In the genomic region with DNA sequence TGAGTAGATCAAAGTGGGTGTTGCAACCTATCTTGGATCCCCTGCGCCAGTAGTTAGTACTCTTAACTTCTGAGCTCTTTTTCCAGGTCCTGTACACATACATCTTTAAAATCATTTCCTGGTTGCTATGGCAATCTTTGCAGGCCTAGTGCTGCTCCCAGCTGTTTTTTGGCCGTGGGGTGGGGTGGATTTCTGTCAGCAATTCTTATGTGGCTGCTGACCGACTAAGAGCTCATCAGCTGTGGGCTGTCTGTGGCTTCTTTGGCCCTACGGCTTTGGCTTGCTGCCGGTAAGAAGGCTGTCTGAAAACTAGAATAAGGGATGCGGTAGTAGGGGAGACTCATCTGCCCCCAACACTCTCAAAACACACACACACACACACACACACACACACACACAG, we compare ENCODE assay signal across 8 mouse cellular contexts. TPM values are rescaled to one million over a fixed set of nuclear protein-coding genes. Genes with fewer than 3 reads are reported as not detected.
DNase-seq lines count a peak whose midpoint lies in the region; ATAC-seq lines count a peak whose summit lies in the region.

No protein-coding gene starts in this region.

- peak overlapping the region; percentile 33; the same call in 1 of the 2 replicates for H3K27ac ChIP-seq in lung, embryonic 16.5 days (ENCODE audit: low read length)
- peak overlapping the region; percentile 93 for H3K27ac ChIP-seq in embryonic facial prominence, embryonic 10.5 days (replicated peaks)
- peak overlapping the region; percentile 60 for H3K27ac ChIP-seq in liver, embryonic 16.5 days (ENCODE audit: low read length)
- peak overlapping the region; percentile 84 for H3K27ac ChIP-seq in stomach, embryonic 16.5 days (ENCODE audit: low read length)

- intact Hi-C loops in gastrocnemius, postnatal 36 days (cut with DNase I), result no loop called here

- H3K9me3 ChIP-seq in lung, embryonic 16.5 days (ENCODE audit: control insufficient read depth, low read length), result no peaks in the 10 kb centered on the region
- H3K9me3 ChIP-seq in embryonic facial prominence, embryonic 10.5 days, result no peaks in the 10 kb centered on the region
- H3K9me3 ChIP-seq in liver, embryonic 16.5 days (replicated peaks; ENCODE audit: control insufficient read depth, low read length), result no peaks in the 10 kb centered on the region
- no peaks in the 10 kb centered on the region for H3K9me3 ChIP-seq in stomach, embryonic 16.5 days (replicated peaks; ENCODE audit: control insufficient read depth, low read length)

- H3K27me3 ChIP-seq in lung, embryonic 16.5 days (ENCODE audit: control insufficient read depth, insufficient read depth, low read depth, low read length), result no peaks in the 10 kb centered on the region
- H3K27me3 ChIP-seq in embryonic facial prominence, embryonic 10.5 days (replicated peaks; ENCODE audit: low read depth, poor library complexity, severe bottlenecking), result no peaks in the 10 kb centered on the region
- H3K27me3 ChIP-seq in liver, embryonic 16.5 days (ENCODE audit: control insufficient read depth, insufficient read depth, low read depth, low read length), result no peaks in the 10 kb centered on the region
- no peaks in the 10 kb centered on the region for H3K27me3 ChIP-seq in stomach, embryonic 16.5 days (ENCODE audit: control insufficient read depth, insufficient read depth, low read length)

- no peak for ATAC-seq in lung, embryonic 16.5 days (ENCODE audit: low read depth)
- peak; percentile 5 to 18; a peak in 2 of 4 replicates for ATAC-seq in hematopoietic stem cell, adult 5-6 weeks (replicated peaks in 1 of 2; ENCODE audit: insufficient read depth in 1 of 2, low FRiP score in 2 of 2, low TSS enrichment in 1 of 2, low read depth in 1 of 2, poor library complexity in 2 of 2, severe bottlenecking in 2 of 2)
- no peak for ATAC-seq in liver, embryonic 16.5 days (ENCODE audit: low read depth)
- peak; percentile 14; the same call in 1 of the 2 replicates for ATAC-seq in stomach, embryonic 16.5 days (ENCODE audit: insufficient read depth, low FRiP score)

- H3K9ac ChIP-seq in lung, embryonic 16.5 days (ENCODE audit: low read length), result peak overlapping the region; percentile 77
- H3K9ac ChIP-seq in liver, embryonic 16.5 days (ENCODE audit: low read depth, low read length), result peak overlapping the region; percentile 80
- peak overlapping the region; percentile 91 for H3K9ac ChIP-seq in stomach, embryonic 16.5 days (ENCODE audit: low read length)

- 24% methylated on average over 6 of the region's 6 CpGs for WGBS in lung, embryonic 16.5 days
- 53% methylated on average over 6 of the region's 6 CpGs for WGBS in embryonic facial prominence, embryonic 10.5 days
- WGBS in liver, embryonic 16.5 days (ENCODE audit: insufficient replicate concordance), result 23% methylated on average over 6 of the region's 6 CpGs
- WGBS in stomach, embryonic 16.5 days, result 19% methylated on average over 6 of the region's 6 CpGs

- H3K4me2 ChIP-seq in lung, embryonic 16.5 days (ENCODE audit: low read depth, low read length), result peak overlapping the region; percentile 48
- peak overlapping the region; percentile 75 for H3K4me2 ChIP-seq in liver, embryonic 16.5 days (ENCODE audit: low read depth, low read length)
- peak overlapping the region; percentile 52 for H3K4me2 ChIP-seq in stomach, embryonic 16.5 days (ENCODE audit: low read depth, low read length)

- peaks cover 7% of the 10 kb centered on the region; the same call in 1 of the 2 replicates for H3K36me3 ChIP-seq in lung, embryonic 16.5 days (ENCODE audit: control insufficient read depth, insufficient read depth, low read length)
- peaks cover 22% of the 10 kb centered on the region for H3K36me3 ChIP-seq in embryonic facial prominence, embryonic 10.5 days (replicated peaks)
- peaks cover 7% of the 10 kb centered on the region for H3K36me3 ChIP-seq in liver, embryonic 16.5 days (ENCODE audit: control insufficient read depth, insufficient read depth)
- 0 out of 2 replicates have a peak, but pooled peaks cover 11% of the 10 kb centered on the region for H3K36me3 ChIP-seq in stomach, embryonic 16.5 days (ENCODE audit: control insufficient read depth, insufficient read depth, low read length)

- no peak for DNase-seq in lung, adult 18-20 months
- no peak for DNase-seq in embryonic facial prominence, embryonic 10.5 days (ENCODE audit: low spot score)
- no peak for DNase-seq in gastrocnemius, postnatal 36 days
- no peak for DNase-seq in frontal cortex, postnatal 14 days (ENCODE audit: low spot score in 2 of 2)

- peaks cover 13% of the 10 kb centered on the region for H3K4me1 ChIP-seq in lung, embryonic 16.5 days (replicated peaks; ENCODE audit: control insufficient read depth, insufficient read depth, low read length)
- H3K4me1 ChIP-seq in embryonic facial prominence, embryonic 10.5 days, result peaks cover 21% of the 10 kb centered on the region
- H3K4me1 ChIP-seq in liver, embryonic 16.5 days (ENCODE audit: control insufficient read depth, low read depth, low read length), result peaks cover 20% of the 10 kb centered on the region
- H3K4me1 ChIP-seq in stomach, embryonic 16.5 days (ENCODE audit: control insufficient read depth, insufficient read depth, low read length), result peaks cover 12% of the 10 kb centered on the region; the same call in 1 of the 2 replicates

- peak overlapping the region; percentile 63 for H3K4me3 ChIP-seq in lung, embryonic 16.5 days (ENCODE audit: low read length)
- H3K4me3 ChIP-seq in embryonic facial prominence, embryonic 10.5 days, result peak overlapping the region; percentile 94
- peak overlapping the region; percentile 93 for H3K4me3 ChIP-seq in liver, embryonic 16.5 days (ENCODE audit: low read depth, low read length)
- H3K4me3 ChIP-seq in stomach, embryonic 16.5 days (replicated peaks; ENCODE audit: low read length), result peak overlapping the region; percentile 85

RNA-seq across cellular contexts. Expression of a gene that starts 0.6 kb away (rescaled TPM):
- 38.6 and 41.2 TPM in 2 replicates for polyA plus RNA-seq in lung, embryonic 16.5 days (2015; fragmentation: Nextera tagmentation; extraction: Ambion mirVana)
- polyA plus RNA-seq in embryonic facial prominence, embryonic 10.5 days (2016; fragmentation: Nextera tagmentation; extraction: Ambion mirVana), result 32.6 and 34.0 TPM in 2 replicates
- total RNA-seq in hematopoietic stem cell, adult 5-6 weeks (2017), result 34.0 and 36.1 TPM in 2 replicates
- polyA plus RNA-seq in liver, embryonic 16.5 days (2015; fragmentation: Nextera tagmentation; extraction: Ambion mirVana), result 14.0 and 14.8 TPM in 2 replicates
- polyA plus RNA-seq in stomach, embryonic 16.5 days (2015; fragmentation: Nextera tagmentation; extraction: Ambion mirVana), result 35.3 and 36.1 TPM in 2 replicates
- 10 to 100 TPM; 15.1 to 17.9 TPM for total RNA-seq in gastrocnemius, postnatal 36 days (2021)

RNA-seq across cellular contexts. Expression of a gene that starts 9.4 kb away (rescaled TPM):
- 298 and 312 TPM in 2 replicates for polyA plus RNA-seq in lung, embryonic 16.5 days (2015; fragmentation: Nextera tagmentation; extraction: Ambion mirVana)
- polyA plus RNA-seq in embryonic facial prominence, embryonic 10.5 days (2016; fragmentation: Nextera tagmentation; extraction: Ambion mirVana), result 302 and 311 TPM in 2 replicates
- total RNA-seq in hematopoietic stem cell, adult 5-6 weeks (2017), result 196 and 200 TPM in 2 replicates
- polyA plus RNA-seq in liver, embryonic 16.5 days (2015; fragmentation: Nextera tagmentation; extraction: Ambion mirVana), result 193 and 201 TPM in 2 replicates
- 331 and 340 TPM in 2 replicates for polyA plus RNA-seq in stomach, embryonic 16.5 days (2015; fragmentation: Nextera tagmentation; extraction: Ambion mirVana)
- 100 to 1,000 TPM; 678 to 709 TPM for total RNA-seq in gastrocnemius, postnatal 36 days (2021)

RNA-seq across cellular contexts. Expression of a gene that starts 12.6 kb away (rescaled TPM):
- polyA plus RNA-seq in lung, embryonic 16.5 days (2015; fragmentation: Nextera tagmentation; extraction: Ambion mirVana), result 20.2 and 23.9 TPM in 2 replicates
- polyA plus RNA-seq in embryonic facial prominence, embryonic 10.5 days (2016; fragmentation: Nextera tagmentation; extraction: Ambion mirVana), result 37.5 and 41.8 TPM in 2 replicates
- 25.3 and 26.8 TPM in 2 replicates for total RNA-seq in hematopoietic stem cell, adult 5-6 weeks (2017)
- polyA plus RNA-seq in liver, embryonic 16.5 days (2015; fragmentation: Nextera tagmentation; extraction: Ambion mirVana), result 5.8 and 6.3 TPM in 2 replicates
- 17.7 and 20.1 TPM in 2 replicates for polyA plus RNA-seq in stomach, embryonic 16.5 days (2015; fragmentation: Nextera tagmentation; extraction: Ambion mirVana)
- 1 to 10 TPM in 1 of 2 experiments, under 1 TPM in 1; 0.51 to 1.0 TPM for total RNA-seq in gastrocnemius, postnatal 36 days (2021)

RNA-seq across cellular contexts. Expression of a gene that starts 33.9 kb away (rescaled TPM):
- polyA plus RNA-seq in lung, embryonic 16.5 days (2015; fragmentation: Nextera tagmentation; extraction: Ambion mirVana), result 20.7 and 20.9 TPM in 2 replicates
- polyA plus RNA-seq in embryonic facial prominence, embryonic 10.5 days (2016; fragmentation: Nextera tagmentation; extraction: Ambion mirVana), result 16.1 and 19.2 TPM in 2 replicates
- 53.3 and 58.1 TPM in 2 replicates for total RNA-seq in hematopoietic stem cell, adult 5-6 weeks (2017)
- polyA plus RNA-seq in liver, embryonic 16.5 days (2015; fragmentation: Nextera tagmentation; extraction: Ambion mirVana), result 8.0 and 9.1 TPM in 2 replicates
- 26.8 and 30.3 TPM in 2 replicates for polyA plus RNA-seq in stomach, embryonic 16.5 days (2015; fragmentation: Nextera tagmentation; extraction: Ambion mirVana)
- total RNA-seq in gastrocnemius, postnatal 36 days (2021), result 10 to 100 TPM; 10.2 to 14.6 TPM

Comparison
In these comparisons a context has a peak if more than half of its experiments do, and no peak if none do; other contexts are left out.
1. ATAC-seq: peak in hematopoietic stem cell, adult 5-6 weeks (2 of 2) and stomach, embryonic 16.5 days (single experiment); none in lung, embryonic 16.5 days (single experiment) and liver, embryonic 16.5 days (single experiment).
2. H3K27ac ChIP-seq: peak in every context shown above with its lines; median percentile 93 in embryonic facial prominence, embryonic 10.5 days; 84 in stomach, embryonic 16.5 days; 60 in liver, embryonic 16.5 days; 33 in lung, embryonic 16.5 days.
3. Peak in every context shown above with its lines, with median percentiles within 50 percentile points of each other: H3K4me2 ChIP-seq, H3K4me3 ChIP-seq and H3K9ac ChIP-seq.